Mouse (Mus musculus): ENCODE measurements at regions not wholly inside any gene's neighbourhood (a gene's known extent, or its start where the extent isn't known, plus 50 kb on each side); places are given as distances from the start of the nearest gene placed in this dataset.

GRCm38 (mm10) chr6:50978571-50978970, 324.3 kb upstream of the Npvf start:
- TF ChIP-seq EP300 (IDR thresholded peaks at IDR 0.05; ENCODE audit: low read depth) (no peak), CTCF (IDR thresholded peaks at IDR 0.05; ENCODE audit: low read depth) (no peak)

Data from liver, embryonic 14.5 days (tissue).